Mouse (Mus musculus) liver, adult (tissue): Measurements from ENCODE around the gene Lsm3.

ENCODE experiments used
- GATA4 ChIP-seq: IDR thresholded peaks from 2 replicates; pipeline ENCODE4 v1.6.1; 2014; ENCODE audit warnings: mild to moderate bottlenecking, low read length; ENCODE audit not compliant: insufficient replicate concordance

Lsm3 gene

GRCm38 (mm10) chr6:91515545-91516449, at the start of gene Lsm3, which contains the start of gene Xpc:
TSS of gene Lsm3 (plus strand) at chr6:91515928.
TSS of gene Xpc (minus strand) at chr6:91515888.
- peak; percentile 49; the same call in 1 of the 2 replicates for TF ChIP-seq GATA4

GRCm38 (mm10) chr6:91467106-91467505, 48.6 kb upstream of the Lsm3 start:
- no peak for TF ChIP-seq GATA4

GRCm38 (mm10) chr6:91470712-91471111, 45.0 kb upstream of the Lsm3 start:
- TF ChIP-seq GATA4 = no peak

- no peak for TF ChIP-seq GATA4
Measured at GRCm38 (mm10) chr6:91472319-91472718, 43.4 kb upstream of the Lsm3 start.

- TF ChIP-seq GATA4 = 0 out of 2 replicates have a peak, but pooled peaks have one; percentile 7
Measured at GRCm38 (mm10) chr6:91472868-91473804, 42.6 kb upstream of the Lsm3 start, which contains the start of the genes Chchd4 and Tmem43. TSS of gene Chchd4 (minus strand) at chr6:91473546. TSS of gene Tmem43 (plus strand) at chr6:91473703.

GRCm38 (mm10) chr6:91473805-91474440, 41.8 kb upstream of the Lsm3 start:
- TF ChIP-seq GATA4 = no peak

GRCm38 (mm10) chr6:91474441-91475190, 41.1 kb upstream of the Lsm3 start:
- TF ChIP-seq GATA4 = no peak

- TF ChIP-seq GATA4 = no peak
Measured at GRCm38 (mm10) chr6:91476541-91476940, 39.2 kb upstream of the Lsm3 start.

GRCm38 (mm10) chr6:91483371-91483770, 32.4 kb upstream of the Lsm3 start:
- no peak for TF ChIP-seq GATA4

GRCm38 (mm10) chr6:91486736-91487453, 28.8 kb upstream of the Lsm3 start:
- no peak for TF ChIP-seq GATA4

- no peak for TF ChIP-seq GATA4
Measured at GRCm38 (mm10) chr6:91488496-91489212, 27.1 kb upstream of the Lsm3 start.

- TF ChIP-seq GATA4 = no peak
Measured at GRCm38 (mm10) chr6:91489872-91490271, 25.9 kb upstream of the Lsm3 start.

GRCm38 (mm10) chr6:91491004-91491403, 24.7 kb upstream of the Lsm3 start:
- TF ChIP-seq GATA4 = no peak
